Mouse (Mus musculus) adipocyte (in vitro differentiated cells): ENCODE data around the gene Lin54.
A peak's percentile ranks its signal among the peaks of the same experiment; 100 is the strongest.
"Not testable (repeated sequence)": the region's sequence is repeated elsewhere in the genome, so short reads cannot be mapped to it uniquely, and the experiment has no call there.

Experiments used
- DNase-seq: peaks from one replicate; pipeline ENCODE4 v3.0.0-alpha.2; 2016; ENCODE audit warnings: low spot score

The Lin54 gene

DNA sequence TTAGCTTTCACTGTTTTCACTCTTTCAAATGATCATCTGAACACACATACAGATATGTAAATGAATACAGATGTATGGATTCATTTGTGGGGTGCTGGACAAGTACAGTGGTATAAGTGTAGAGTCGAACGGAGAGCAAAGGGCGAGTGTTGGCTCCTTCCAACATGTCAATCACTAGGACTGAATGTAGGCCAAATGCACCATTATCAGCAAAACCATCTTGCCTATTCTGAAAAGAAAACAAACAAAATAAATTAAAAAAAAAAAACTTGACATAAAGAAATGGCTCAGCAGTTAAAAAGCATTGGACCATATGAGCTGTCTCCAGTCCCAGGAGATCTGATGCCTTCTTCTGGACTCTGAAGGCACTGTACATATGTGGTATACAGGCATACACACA, 12.2 kb downstream of the Lin54 start:
- DNase-seq: peak; percentile 66

DNA sequence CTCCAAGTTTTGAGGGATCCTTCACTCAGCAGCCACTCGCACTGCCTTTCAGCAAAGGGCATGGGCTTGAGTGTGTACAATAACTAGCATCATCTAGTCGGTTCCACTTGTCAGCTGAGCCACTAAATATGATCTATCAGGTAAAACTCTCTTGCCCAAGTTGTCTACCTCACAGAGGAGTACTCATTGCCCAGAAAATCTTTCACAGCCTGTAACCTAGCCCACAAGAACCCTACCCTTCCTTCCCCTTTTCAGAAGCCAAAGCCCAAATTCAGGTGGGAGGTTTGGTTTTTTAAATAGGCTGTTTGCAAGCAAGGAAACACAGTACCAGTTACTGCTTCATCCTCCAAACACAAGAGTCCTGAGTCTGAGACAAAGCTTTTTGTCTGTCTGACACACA, 13.3 kb downstream of the Lin54 start:
- no peak for DNase-seq

DNA sequence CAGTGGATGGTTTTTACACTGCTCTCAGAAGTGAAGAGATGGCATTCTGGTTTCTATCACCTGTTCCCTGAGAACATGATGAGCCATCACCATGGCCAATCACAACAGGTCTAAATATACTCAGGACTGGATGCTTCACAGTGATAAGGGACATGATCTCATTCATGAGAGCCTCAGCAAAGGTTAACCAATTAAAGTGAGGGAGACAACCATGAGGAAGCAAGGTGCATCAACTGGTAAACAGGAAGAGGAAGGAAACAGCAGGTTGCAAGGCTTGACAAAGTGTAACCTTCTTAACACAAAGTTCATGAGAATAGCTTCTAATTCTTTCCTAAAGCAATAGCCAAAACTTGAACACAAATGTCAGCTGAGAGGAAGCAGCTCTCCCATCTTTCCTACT, 16.9 kb downstream of the Lin54 start:
- no peak for DNase-seq

DNA sequence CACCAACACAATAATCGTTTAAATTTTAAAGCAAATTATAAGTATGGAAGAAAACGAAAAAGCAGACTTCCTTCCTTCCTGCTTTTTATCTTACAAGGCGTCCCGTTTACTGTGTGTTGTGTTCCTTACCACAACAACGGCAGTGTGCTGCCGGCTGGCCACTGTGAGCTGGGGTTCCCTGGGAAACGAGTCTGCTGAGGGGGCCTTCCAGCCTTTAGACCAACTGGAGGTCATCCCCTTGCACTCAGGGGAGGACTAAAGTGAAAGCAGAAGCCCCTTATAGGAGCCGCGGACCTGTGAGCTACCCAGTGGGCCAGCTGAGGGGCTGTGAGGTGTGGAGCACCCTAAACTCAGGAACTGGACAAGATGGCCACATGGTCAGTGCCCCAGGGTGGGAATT, 22.8 kb downstream of the Lin54 start:
- DNase-seq: no peak

DNA sequence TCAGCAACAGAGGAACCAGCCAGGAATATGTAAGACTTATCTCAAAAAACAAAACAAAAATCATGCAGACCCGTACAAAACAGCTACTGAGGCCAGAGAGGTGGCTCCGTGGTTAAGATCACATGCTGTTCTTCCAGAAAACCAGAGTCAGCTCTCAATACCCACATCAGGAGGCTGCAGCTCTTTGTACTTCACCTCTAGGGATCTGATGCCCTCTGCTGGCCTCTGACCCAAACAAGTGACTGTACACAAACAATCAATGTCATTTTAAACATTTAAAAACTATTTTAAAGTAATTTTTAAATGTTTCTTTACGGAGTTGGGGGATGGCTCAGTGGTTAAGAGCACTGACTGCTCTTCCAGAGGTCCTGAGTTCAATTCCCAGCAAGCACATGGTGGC, 24.1 kb downstream of the Lin54 start:
- DNase-seq: no peak

DNA sequence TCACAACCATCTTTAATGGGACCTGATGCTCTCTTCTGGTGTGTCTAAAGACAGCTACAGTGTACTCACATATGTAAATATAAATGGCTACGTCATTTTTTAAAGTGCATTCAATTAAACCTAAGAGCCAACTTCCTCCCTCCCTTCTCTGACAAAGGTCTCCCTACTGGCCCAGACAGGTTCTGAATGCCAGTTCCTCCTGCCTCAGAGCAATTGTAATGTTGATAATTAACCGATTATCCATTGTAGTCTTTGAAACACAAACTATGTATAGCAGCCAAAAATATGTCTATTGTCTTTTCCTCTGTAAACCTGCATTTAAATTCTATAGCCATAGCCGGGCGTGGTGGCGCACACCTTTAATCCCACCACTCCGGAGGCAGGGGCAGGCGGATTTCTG, 33.1 kb downstream of the Lin54 start:
- DNase-seq: no peak

DNA sequence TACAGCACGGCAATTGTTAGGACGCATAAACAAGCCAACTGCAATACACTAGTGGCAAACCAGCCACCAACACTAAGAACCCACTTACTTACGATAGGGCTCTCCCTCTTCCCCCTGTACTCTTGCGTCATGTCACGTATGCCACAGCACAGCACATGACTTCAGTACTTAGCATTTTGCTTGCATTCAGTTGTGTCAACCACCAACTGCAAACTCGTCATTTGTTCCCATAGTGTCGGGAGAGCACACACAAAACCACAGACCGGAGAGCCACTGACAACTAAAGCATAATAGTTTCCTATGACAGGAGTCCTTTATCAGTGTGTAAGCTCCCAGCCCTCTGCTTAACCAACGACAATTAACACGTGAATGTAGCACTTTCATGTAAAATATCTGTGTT, 33.8 kb downstream of the Lin54 start:
- DNase-seq: no peak

DNA sequence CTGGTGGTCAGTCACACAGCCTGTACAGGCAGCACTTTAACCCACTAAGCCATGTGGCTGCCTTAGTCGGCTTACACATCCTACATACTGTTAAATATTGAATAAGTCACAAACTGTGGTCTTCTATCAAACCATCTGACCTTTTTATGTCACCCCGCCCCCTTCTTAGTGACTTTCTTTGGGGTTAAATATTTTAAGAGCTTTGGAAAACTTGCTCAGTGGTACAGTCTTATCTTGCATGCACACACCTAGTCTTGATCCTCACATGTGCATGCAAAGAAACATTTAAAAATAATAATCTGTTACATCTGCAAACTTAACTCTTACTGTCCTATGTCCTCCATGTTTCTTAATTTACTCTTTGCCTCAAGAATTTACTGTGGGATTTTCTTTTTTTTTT, 38.1 kb downstream of the Lin54 start:
- no peak for DNase-seq

DNA sequence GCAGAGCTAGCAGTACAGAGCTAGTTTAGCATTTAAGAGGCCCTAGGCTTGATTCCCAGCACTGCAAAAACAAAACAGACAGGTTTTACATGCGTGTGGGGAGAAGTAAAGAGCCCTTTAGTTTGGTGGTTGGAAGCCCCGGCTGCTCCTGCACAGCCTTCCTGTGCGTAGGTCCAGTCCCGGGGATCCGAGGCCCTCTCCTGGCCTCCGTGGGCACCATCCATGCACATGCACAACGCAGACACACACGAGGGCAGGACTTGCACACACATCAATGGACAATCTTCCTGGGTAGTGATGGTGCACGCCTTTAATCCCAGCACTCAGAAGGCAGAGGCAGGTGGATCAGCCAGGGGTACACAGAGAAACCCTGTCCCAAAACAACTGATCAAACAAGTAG, 38.9 kb downstream of the Lin54 start:
- no peak for DNase-seq

DNA sequence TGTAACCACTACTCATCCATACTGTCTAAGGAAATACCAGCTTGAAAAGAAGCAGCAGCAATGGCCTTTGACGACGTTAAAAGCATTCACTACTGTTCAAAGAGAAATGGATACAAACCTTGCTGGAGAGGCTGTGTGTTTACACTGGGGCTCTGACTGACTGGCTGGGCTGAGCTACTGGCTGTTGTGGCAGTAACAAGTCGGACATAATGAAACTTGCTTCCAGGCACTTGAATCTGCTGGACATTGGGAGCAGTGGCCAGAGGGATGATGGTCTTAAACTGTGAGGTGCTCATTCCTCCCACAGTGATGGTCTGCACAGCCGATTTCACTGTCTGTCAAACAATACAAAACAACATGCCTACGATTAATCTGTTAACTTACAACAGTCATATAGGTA, 41.0 kb downstream of the Lin54 start:
- DNase-seq: no peak

DNA sequence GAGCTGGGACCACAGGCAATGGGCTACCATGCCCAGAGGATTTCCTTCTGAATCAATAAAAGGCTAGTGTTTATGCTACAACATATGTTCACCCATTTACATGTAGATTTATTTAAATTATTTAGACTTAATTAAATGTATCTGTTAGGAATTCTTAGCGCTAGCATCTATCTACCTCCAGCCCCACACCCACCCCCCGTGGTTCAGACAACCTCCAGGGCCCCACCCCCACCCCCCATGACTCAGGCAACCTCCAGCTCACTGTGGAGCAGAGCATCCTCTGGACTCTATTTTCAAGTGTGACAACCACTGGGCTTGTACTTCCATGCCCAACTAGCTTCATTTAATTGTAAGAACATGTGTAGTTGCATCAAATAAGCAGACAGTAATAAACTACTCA, 48.6 kb downstream of the Lin54 start:
- DNase-seq: no peak

DNA sequence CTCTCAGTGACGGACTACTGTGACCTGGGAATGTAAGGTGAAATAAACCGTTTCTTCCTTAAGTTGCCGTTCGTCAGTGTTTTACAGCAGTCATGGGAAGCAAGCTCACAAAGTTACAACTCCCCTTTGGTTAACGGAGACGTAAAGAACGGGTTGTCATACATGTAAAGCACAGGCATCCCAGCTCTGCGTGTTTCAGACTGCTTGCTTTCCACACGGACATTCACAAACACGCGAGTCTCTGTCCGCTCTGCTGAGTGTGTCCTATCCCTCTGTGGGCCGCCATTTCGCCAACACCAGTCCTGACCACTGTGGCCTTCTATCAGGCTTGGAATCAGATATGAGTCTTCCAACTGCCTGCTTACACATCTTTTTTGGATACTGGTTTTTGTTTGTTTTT, 61.6 kb downstream of the Lin54 start:
- DNase-seq: no peak

DNA sequence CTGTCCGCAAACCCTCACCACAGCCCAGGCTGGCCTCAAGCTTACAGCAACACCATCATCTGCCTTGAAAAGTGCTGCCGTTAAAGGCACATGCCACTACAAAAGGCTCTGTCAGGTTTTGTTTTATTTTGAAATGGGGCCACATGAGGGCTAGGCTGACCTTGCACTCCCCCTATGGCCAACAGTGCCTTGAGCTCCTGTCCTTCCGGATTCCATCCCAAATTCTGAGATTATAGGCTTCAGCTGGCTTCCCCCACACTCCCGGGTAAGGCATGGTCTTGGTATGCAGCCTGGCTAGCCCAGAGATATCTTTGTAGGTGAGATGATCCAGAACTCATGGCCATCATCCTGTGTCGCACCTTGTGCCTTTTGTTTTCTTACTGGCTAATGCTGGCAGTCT, 62.5 kb downstream of the Lin54 start:
- DNase-seq: no peak

DNA sequence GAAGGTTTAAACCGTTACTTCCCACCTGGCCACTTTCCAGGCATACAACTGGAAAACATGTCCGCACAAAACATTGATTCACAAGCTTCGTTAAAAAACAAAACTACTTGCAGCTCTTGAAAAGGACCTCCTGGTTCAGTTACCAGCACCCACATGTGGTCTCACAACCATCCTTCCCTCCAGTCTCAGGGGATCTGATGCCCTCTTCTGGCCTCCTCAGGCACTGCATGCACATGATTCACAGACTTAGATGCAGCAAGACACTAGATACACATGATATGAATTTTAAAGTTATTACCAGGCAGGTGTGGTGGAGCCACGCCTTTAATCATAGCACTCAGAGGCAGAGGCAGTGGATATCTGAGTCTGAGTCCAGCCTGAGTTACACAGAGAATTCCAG, 63.4 kb downstream of the Lin54 start:
- no peak for DNase-seq

DNA sequence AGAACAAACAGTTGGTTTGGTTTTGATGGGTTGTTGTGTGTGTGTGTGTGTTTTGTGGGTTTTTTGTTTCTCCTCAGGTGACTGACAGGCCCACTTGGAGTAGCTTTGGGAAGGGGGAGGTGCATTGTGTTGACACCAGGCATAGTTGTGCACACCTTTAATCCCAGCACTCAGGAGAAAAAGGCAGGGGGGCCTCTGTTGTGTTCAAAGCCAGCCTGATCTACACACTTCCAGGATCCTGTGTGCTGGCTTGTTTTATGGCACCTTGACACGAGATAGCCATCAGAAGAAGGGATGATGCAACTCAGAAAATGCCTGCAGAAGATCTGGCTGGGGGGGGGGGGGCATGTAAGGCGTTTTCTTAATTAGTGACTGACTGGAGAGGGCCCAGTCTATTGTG, 69.5 kb downstream of the Lin54 start:
- DNase-seq: no peak

DNA sequence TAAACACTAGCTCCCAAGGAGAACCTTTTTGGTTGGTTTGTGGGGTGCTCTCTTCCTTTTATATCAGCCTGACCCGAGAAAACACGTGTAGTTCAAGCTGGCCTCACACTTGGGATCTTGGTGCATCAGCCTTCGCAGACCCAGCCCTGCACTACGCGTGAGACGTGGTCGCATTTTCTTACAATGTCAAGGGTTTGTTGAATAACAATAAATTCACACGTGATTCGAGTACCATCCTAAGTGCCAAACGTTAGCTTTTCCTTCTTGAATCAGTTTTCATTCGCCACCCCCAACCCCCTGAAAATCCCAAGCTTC, 70.4 kb downstream of the Lin54 start:
- no peak for DNase-seq

DNA sequence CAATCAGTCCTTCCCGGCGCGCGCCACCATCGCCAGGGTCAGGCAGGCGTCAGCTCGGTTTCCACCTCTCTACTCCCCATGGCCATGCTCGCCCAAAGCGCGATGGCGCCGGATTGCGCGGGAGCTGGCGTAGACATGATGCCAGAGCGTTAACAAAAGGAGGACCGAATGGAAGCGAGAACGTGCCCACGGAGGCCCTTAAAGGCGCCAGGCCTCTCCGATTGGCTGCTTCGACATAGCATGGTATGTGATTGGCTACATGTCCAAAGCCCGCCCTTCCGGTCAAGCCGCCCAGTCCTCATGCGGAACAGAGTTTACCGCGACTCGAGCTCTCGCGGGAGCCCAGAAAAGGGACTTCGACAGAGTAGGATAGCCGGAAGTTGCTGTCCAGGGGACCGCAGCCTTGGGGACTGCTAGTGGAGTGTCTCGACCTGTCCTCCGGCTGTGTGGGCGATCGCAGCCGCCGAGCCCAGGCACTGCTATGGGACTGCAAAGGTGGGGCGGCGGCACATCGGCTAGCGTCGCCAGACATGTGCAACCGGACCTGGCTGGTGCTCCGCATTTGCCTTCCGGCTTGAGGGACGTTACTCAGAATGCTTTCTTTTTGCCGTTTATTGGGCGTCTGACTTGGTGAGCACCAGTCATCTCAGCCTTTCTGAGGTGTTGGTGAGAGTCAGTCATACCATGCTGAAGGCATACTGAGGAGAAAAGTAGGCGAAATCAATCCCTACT, 70.9 kb downstream of the Lin54 start:
- peak; percentile 99 for DNase-seq

DNA sequence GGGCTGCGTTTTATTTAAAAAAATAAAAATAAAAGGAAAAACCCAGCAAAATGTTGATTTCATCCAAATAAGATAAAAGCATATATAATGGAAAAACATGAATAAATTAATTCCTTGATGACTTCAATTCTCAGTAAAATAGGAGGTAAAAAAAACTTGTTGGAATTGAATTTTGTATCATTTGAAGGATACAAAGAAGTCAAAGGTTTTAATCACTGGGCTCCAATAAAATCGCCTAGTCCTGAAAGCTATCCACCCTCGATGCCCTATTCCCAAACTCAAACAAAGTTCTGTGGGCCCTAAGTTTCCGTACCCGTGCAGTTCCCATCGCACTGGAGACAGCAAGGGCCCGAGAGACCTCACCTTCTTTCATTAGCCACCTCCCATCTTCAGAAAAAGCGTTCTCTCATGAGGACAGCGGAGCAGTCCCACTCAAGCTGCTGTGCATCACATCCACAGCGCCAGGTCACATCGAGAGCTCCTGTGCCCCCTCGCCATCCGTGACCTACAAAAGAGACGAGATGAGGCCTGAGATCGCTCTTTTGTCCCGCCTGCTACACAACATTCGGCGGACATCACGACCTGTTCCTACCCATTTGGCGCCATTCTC, 71.6 kb downstream of the Lin54 start:
- no peak for DNase-seq

DNA sequence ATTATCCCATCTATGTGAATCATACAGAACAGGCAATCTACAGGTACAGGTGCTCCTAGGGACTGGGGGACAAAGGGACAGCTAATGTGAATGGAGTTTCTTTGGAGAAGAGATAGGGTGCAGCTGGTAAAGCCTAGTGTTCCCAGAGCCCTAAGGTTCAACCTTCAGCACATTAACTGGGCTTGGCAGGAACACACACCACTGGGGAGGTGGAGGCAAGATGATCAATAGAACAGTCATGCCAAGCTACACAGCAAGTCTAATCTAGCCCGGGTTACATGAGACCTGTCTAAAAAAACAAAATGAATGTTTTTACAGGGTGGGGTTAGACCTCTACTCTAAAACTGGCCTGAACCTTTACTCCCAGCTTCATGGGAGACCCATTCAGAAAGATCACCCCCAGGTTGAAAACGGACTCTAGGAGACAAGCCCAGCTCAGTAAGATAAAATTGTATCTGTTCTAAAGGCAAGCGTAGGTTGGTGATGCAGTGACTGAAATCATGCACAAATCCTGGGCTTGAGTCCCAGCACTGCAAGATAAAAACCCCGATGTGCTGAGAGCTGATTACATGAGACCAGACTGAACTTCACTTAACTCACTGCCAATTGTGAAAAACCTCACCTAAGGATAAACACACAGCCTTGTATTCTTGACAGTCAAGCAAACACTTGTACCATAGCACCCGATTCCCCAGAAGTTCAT, 72.3 kb downstream of the Lin54 start:
- peak; percentile 44 for DNase-seq

DNA sequence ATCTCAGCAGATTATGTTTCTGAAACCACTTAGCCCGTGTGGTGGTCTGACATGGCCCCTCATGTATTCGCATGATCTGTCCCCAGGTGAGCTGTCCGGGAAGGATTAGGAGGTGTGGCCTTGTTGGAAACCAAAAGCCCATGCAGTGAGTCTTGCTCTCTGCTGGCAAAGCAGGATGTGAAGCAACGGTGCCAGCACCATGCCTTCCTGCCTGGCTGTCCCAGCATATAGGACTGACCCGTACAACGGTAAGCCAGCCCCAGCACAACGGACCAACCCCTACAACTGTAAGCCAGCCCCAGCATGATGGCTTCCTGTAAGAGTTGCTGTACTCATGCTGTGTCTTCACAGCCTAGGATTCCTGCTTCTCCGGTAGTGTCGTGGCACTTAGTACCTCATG, 73.2 kb downstream of the Lin54 start:
- peak; percentile 29 for DNase-seq

DNA sequence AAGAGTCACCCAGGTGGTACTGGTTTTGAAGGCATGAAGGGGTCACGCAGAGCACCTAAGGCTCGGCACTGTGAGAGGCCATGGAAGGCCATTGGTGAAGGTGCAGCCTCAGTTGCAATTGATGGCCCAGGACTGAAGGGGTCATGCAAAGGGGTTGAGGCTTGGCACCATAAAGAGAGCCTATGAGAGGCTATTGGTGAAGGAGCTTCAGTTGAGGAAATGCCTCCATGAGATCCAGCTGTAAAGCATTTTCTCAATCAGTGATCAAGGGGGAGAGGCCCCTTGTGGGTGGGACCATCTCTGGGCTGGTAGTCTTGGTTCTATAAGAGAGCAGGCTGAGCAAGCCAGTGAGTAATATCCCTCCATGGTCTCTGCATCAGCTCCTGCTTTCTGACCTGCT, 74.6 kb downstream of the Lin54 start:
- DNase-seq: not testable (repeated sequence)

DNA sequence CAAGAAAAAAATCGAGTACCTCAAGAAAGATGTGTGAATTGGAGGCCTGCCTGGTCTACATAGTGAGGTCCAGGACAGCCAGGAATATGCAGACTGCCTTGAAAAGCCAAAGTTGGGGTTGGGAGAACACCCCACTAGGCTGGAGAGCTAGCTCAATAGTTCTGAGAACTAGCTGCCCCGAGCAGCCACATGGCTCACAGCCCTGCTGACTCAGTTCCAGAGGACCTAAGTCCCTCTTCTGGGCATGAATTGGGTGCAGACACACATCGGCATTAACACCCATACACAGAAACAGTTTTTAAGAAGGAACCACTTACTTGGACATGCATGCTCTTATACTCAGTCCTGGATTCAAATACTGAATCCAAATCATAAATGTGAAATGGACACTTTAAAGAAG, 76.2 kb downstream of the Lin54 start:
- DNase-seq: peak; percentile 52

DNA sequence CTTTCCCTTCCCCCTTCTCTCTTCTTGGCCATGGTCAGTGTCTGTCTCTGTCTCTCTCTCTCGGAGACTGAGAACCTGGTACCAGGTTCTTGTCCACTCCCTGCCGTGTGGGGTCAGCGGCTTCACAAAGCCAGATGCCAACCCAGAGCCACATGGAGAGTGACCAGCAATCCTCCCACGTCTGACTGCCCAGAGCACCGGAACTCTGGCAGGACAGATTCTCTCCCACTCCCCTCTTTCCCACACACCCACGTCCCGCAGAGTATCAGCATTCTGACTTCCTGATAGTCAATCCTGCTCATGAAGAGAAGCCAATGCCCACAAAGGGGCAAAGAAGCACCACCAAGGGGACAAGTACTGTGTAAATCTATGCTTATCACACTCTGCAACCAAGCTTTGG, 76.8 kb downstream of the Lin54 start:
- no peak for DNase-seq

DNA sequence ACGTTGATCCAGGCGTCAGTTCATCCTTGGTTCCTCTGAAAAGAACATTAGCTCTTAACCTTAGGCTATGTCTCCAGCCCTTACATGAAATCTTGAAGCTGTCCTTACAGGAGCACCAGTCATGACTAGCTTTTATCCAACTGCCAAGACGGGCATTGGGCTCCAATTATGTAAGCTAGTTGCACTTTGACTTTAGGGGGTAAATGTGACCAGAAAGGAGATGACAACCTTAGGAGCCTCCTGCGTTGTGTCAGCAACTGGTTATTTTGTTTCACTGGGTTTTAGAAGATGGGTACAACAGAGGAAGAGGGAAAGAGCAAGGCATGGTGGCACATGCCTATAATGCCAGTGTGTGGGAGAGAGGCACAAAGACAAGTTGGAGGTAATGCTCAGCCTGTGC, 81.6 kb downstream of the Lin54 start:
- no peak for DNase-seq
